ENCODE assay signal across 15 mouse cellular contexts in the genomic region with DNA sequence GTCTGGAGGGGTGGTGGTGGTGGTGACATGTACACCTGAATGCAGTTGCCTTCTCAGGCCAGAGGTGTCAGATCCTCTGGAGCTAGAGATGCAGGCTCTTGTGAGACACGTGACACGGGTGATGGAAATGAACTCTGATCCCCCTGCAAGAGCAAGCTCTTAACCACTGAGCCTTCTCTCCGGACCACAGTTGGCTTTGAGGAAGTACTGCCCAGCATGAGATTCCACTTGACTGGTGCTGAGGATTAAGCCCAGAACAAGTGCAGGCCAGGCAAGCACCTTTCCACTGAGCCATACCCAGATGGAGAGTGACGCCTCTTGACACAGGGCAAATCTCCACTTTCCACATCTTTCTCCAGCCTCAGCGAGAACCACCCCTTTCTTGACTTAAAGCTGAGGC. TPM values are rescaled to one million over a fixed set of nuclear protein-coding genes. Genes with fewer than 3 reads are reported as not detected.
DNase-seq lines count a peak whose midpoint lies in the region; ATAC-seq lines count a peak whose summit lies in the region.
"Not testable (repeated sequence)": the region's sequence is repeated elsewhere in the genome, so short reads cannot be mapped to it uniquely, and the experiment has no call there.
"Had no signal": no experiment of that assay in that cellular context is flagged by ENCODE, and none has a peak within 500 bp of the region (broad histone marks: within the 10 kb centered on the region; RNA-seq: fewer than 3 reads in every experiment).

No protein-coding gene starts in this region.

- peak; percentile 72 for DNase-seq in heart, adult 11 months
- DNase-seq in intestine, embryonic 14.5 days (ENCODE audit: low spot score) = not testable (repeated sequence)
- DNase-seq in lung, postnatal 10 days = peak; percentile 14

- not testable (repeated sequence) for H3K9ac ChIP-seq in intestine, embryonic 14.5 days (ENCODE audit: low read length)

- H3K9me3 ChIP-seq in intestine, embryonic 14.5 days (ENCODE audit: control insufficient read depth, low read length) = not testable (repeated sequence)

- 50% methylated on average over 5 of the region's 5 CpGs for WGBS in intestine, embryonic 14.5 days

- H3K36me3 ChIP-seq in intestine, embryonic 14.5 days (ENCODE audit: control insufficient read depth, insufficient read depth, low read length) = not testable (repeated sequence)

- peak; percentile 53; the same call in 1 of the 2 replicates for ATAC-seq in granulocyte monocyte progenitor cell, adult 5-6 weeks (replicated peaks; ENCODE audit: poor library complexity, severe bottlenecking)
- ATAC-seq in intestine, embryonic 14.5 days (replicated peaks; ENCODE audit: low FRiP score, low TSS enrichment, low read depth) = 0 out of 2 replicates have a peak, but pooled peaks have one; percentile 36
- ATAC-seq in monocyte, adult 5-6 weeks (replicated peaks; ENCODE audit: insufficient number of reproducible peaks, low FRiP score, low TSS enrichment, poor library complexity, severe bottlenecking) = peak; percentile 32; the same call in 1 of the 2 replicates

- H3K4me1 ChIP-seq in intestine, embryonic 14.5 days (replicated peaks; ENCODE audit: control insufficient read depth, insufficient read depth, low read length) = not testable (repeated sequence)

- H3K4me2 ChIP-seq in intestine, embryonic 14.5 days (ENCODE audit: low read length) = not testable (repeated sequence)

- not testable (repeated sequence) for H3K27ac ChIP-seq in intestine, embryonic 14.5 days (ENCODE audit: low read depth)

- not testable (repeated sequence) for H3K27me3 ChIP-seq in intestine, embryonic 14.5 days (replicated peaks; ENCODE audit: control insufficient read depth, insufficient read depth, low read length)

- H3K4me3 ChIP-seq in intestine, embryonic 14.5 days (ENCODE audit: low read depth, low read length) = not testable (repeated sequence)

RNA-seq across cellular contexts. Expression of gene Art2b, which starts 26.0 kb away (rescaled TPM):
- not detected in 2 replicates for total RNA-seq in granulocyte monocyte progenitor cell, adult 5-6 weeks (2014; fragmentation: Nextera tagmentation)
- not detected in 2 replicates for total RNA-seq in granulocyte monocyte progenitor cell, adult 5-6 weeks (2017)
- 0.07 and 0.08 TPM in 2 replicates for polyA plus RNA-seq in intestine, embryonic 14.5 days (2014; fragmentation: Nextera tagmentation; extraction: Ambion mirVana)
- 1.6 to 4.2 TPM in 2 of 3 replicates, not detected in the other for total RNA-seq in monocyte, adult 5-6 weeks (2017)
- total RNA-seq: adrenal gland, adult 2 months; adrenal gland, postnatal 25 days; adrenal gland, postnatal 36 days; CH12.LX; ES-E14; G1E; MEL had no signal
- polyA plus RNA-seq: adrenal gland, adult 2 months; brain, embryonic 14.5 days; C2C12; G1E; Patski had no signal
